Mouse (Mus musculus) gastrocnemius, postnatal 14 days (tissue): ENCODE results near the gene Chd1. TPM values are rescaled to one million over a fixed set of nuclear protein-coding genes. Genes with fewer than 3 reads are reported as not detected.

Source experiments
- total RNA-seq, 2 experiments: library from RNA; stranded (reverse); gene quantifications; 2 replicates each; pipeline ENCODE4 v1.2.3; 2021

Gene Chd1
- total RNA-seq, 2 experiments from 2014 or later = 14.7 to 15.2 TPM

Other genes starting within 250 kb of the Chd1 start
- gene Psmb1, start 205.2 kb upstream of the Chd1 start, total RNA-seq = 100 to 1,000 TPM; 115 to 119 TPM
- gene Tbp, start 205.1 kb upstream of the Chd1 start, total RNA-seq = 1 to 10 TPM; 6.6 to 8.4 TPM
- gene Pdcd2, start 177.7 kb upstream of the Chd1 start, total RNA-seq = 10 to 100 TPM; 12.6 to 15.6 TPM
- gene Prdm9, start 140.6 kb upstream of the Chd1 start, total RNA-seq = 1 to 10 TPM; 2.5 to 3.2 TPM
- 10 to 100 TPM; 41.5 to 45.0 TPM for gene Rgmb, start 126.1 kb downstream of the Chd1 start, total RNA-seq